Mouse (Mus musculus) liver, adult 2 months (tissue): ENCODE measurements around the gene Col28a1.

Experiments used
- CTCF ChIP-seq: fragments of 200-500 bp; IDR thresholded peaks from 2 replicates; pipeline ENCODE4 v1.5.1; 2011; ENCODE audit warnings: low read depth, low read length, control low read depth
- POLR2A ChIP-seq: fragments of 200-500 bp; IDR thresholded peaks from 2 replicates; pipeline ENCODE4 v1.6.1; 2011; ENCODE audit warnings: low read length, control low read depth; ENCODE audit not compliant: insufficient read depth; ENCODE audit errors: extremely low read depth

DNA sequence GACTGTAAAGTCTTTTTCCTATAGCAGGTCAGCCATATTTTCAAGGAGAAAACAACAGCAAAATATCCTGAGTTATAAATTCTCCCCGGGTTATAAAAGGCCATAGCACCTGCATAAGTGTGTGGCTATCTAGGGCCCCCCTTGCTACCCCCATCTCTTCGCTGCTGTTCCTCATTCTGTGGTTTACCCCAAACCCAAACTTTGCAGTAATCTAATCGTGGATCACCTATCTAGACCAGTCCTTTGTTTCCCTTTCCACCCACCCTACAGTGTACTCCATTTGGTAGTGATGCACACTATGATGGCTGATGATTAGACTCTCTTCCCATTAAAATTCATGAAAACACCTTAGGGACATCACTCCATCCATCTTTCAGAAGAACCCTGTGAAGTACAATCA, 125.3 kb downstream of the Col28a1 start:
- TF ChIP-seq CTCF: no peak
- TF ChIP-seq POLR2A: no peak
